Mouse (Mus musculus) thymus, adult 2 months (tissue): ENCODE results near the gene Syt15.

ENCODE experiments used
- CTCF ChIP-seq: fragments of 200-500 bp; IDR thresholded peaks from 2 replicates; pipeline ENCODE4 v1.5.1; 2012; ENCODE audit warnings: mild to moderate bottlenecking, control low read depth, low read length, moderate library complexity, borderline replicate concordance; ENCODE audit not compliant: control insufficient read depth, poor library complexity, insufficient read depth; ENCODE audit errors: extremely low read depth
- POLR2A ChIP-seq: fragments of 200-500 bp; IDR thresholded peaks from 2 replicates; pipeline ENCODE4 v1.6.1; 2012; ENCODE audit warnings: mild to moderate bottlenecking, low read length, control low read depth, moderate library complexity; ENCODE audit not compliant: control insufficient read depth, poor library complexity, insufficient read depth; ENCODE audit errors: extremely low read depth

- TF ChIP-seq POLR2A (no peak), CTCF (no peak)
These were observed 33.9 kb downstream of the Syt15 start for GRCm38 (mm10) chr14:34253261-34253660.
